Mouse (Mus musculus) CD4-positive, CD25-positive, alpha-beta regulatory T cell, adult 4 months (primary cell): ENCODE results near the gene Kcnh4. TPM values are rescaled to one million over a fixed set of nuclear protein-coding genes. Genes with fewer than 3 reads are reported as not detected.
"Not testable (repeated sequence)": the region's sequence is repeated elsewhere in the genome, so short reads cannot be mapped to it uniquely, and the experiment has no call there.

ENCODE experiments used
- ATAC-seq: one replicate; pipeline ENCODE4 v1.8.0; 2017
- polyA plus RNA-seq, 2 experiments: library from polyadenylated mRNA; unstranded; fragments of 100-300 nt; shearing (Covaris generic); gene quantifications; one replicate each; pipeline ENCODE4 v1.2.1; 2017

The Kcnh4 gene
- polyA plus RNA-seq: not detected

DNA sequence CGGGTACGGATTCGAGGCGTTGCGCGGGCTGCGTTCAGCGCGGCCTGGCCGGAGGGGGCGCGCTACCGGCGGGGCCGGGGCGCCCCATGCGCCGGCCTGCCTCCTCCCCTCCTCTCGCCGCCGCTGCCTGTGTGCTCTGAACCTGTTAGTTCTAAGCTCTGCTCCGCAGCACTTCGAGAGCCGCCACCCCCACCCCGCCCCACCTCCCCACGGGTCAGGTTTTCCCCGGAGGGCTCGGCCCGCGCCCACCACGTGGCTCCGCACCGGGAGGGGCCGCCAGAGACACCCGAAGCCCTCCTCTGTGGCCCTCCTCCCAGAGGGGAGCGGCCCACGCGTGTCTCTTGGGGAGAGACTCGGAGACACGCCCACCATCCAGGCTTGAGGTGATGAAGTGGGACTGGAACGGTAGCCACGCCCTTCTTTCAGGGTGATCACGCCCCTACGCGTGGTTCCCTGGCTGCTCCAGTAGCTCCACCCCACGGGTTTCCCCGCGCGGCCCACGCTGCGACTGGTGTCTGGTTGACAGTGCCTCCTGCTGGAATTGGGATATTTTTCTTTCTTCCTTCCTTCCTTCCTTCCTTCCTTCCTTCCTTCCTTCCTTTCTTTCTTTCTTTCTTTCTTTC lies at the start of gene Kcnh4:
Gene Kcnh4 (minus strand): TSS at position 332 of the 623 bp plus-strand sequence.
- ATAC-seq: peak; percentile 81

DNA sequence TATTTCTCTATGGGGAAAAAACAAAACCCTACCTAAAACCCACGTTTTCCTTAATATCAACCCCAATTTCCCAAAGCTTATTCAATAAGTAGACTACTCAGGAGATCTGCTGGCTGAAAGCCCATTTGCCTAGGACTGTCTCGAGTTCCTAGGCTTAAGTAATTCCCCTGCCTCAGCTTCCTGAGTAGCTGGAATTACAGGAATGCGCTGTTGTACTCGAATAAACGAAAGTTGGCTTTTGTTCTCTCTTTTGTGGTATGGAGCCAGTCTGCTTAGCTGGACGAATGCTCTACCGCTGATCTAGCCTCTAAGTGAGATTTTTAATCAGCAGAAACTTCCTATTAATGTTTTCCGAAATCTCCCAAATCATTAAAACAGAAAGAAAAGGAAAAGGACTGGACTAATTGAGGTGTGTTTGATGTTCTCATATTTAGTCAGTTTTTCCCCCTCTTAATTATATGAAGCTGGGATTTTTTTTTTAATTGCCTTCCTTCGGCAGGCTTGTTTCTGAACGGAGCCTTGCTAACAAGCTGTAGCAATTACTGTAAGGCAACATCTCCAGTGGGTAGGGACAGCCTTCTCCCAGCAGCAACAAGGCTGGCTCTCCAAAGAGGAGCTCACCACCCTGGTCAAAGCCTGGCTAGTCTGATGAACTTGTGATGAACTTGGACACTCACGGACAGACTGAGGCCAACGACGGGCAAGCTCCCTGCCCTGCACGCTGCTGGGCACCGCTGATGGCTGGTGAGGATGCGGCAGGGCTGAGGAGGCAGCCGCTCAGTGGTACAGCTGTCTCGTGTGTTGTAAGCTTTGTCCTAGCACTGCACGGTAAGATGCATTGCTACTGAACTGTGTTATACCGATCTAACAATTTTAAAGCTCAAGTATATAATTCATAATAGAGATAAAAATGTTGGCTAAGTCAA lies 46.9 kb upstream of the Kcnh4 start:
- no peak for ATAC-seq

DNA sequence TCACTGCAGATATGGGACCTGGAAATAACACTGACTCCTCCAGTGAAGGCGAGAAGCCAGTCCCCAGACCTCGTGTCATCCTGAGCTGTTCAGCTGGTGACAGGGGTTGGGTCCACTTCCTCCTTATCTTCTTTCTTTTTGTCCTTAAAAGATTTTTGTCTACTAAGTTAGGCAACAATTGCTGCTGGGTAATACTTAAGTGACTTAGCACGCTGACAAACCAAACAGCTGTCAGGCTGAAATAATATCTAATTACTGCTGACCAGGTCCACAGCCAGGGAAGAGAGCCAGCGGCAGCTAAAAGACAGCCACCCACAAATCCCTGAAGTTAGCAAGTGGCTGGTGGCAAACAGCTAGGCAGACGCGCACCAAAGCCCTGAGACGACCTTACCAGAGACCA lies 45.8 kb upstream of the Kcnh4 start:
- ATAC-seq: no peak

DNA sequence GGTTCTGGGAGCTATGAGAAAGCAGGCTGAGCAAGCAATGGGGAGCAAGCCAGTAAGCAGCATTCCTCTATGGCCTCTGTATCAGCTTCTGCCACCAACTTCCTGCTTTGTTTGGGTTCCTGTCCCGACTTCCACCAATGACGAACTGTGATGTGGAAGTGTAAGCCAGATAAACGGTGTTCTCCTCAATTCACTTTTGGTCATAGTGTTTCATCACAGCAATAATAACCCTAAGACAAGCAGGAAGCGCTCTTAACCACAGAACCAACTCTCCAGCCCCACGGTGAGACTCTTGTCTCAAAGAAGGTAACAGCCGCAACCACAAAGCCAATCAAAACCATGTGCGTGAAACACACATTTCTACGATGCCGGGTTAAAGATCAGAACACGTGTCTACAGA lies 44.7 kb upstream of the Kcnh4 start:
- peak; percentile 90 for ATAC-seq

DNA sequence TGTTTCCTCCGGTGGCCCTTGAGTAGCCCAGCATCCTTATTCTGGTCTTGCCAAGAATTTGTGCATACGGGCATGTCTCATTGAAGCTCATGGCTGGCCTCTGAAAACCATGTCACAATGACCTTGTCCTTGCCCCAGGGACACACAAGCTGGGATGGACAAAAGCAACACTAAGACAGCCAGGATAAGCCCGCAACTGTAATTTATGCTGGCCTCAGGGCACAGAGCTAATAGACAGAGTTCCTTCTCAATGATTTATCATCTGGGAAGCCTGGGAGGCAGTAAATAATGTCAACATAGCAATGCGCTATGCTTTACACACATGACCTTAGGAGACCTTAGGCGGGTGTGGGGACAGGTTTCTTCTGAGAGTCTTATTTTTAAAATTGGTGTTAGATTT lies 39.7 kb upstream of the Kcnh4 start:
- no peak for ATAC-seq

DNA sequence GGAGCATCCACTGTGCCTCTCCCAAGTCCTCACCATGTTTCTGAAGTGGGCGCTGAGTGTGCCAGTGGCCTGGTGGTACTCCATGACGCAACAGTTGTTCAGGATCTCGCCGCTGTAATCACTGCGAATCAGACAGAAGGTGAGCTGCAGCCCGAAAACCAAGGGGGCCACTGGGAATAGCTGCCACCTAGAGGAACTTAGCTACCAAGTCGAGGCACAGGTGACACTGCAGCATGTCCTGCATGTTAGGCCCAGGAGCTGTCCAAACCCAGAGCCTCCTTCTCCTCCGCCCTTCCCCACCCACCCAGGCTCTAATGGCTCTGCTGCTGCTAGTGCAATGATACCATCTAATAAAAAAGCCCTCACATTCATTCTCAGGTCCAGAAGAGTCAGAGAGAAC lies 36.8 kb upstream of the Kcnh4 start:
- ATAC-seq: no peak

DNA sequence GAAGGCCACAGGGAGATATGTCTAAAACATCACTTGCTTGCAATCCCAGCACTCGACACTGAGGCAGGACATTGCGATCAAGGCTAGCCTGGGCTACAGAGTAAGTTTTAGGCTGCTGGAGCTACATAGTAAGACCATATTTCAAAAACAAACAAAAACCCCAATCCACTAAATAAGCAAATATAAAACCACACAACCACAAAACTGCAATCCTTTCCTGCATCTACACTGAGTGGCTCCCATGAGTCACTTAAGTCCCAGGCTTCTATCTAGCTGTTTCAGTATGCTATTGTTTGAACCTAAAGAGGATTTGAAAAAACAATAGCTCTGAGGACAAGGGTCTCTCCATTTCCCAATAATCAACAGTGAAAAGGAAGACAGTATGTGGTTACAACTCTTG lies 35.6 kb upstream of the Kcnh4 start:
- no peak for ATAC-seq

DNA sequence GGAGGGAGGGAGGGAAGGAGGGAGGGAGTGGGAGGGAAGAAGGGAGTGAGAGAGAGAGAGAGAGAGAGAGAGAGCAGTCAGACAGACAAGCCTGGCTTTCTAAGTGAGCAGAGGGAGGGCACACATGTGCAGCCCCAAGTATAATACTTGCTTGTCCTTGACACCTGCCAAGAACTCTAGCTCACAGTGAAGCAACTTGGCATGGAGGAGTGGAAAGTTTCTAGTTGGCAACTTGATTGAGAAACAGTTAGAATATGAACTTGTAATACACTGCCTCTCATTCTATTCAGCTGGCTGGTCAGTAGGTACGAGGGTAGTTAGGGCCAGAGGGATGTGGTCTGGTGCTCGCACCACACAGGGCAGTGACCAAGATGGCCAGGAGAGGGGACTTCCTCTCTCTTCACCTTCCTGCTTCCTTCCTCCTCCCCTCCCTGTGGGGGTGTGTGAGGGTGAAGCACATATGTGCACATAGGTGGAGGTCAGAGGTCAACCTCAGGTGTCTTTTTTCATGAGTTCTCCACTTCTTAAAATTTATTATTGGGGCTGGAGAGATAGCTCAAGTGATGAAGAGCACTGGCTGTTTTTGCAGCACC lies 31.8 kb upstream of the Kcnh4 start:
- ATAC-seq: no peak

DNA sequence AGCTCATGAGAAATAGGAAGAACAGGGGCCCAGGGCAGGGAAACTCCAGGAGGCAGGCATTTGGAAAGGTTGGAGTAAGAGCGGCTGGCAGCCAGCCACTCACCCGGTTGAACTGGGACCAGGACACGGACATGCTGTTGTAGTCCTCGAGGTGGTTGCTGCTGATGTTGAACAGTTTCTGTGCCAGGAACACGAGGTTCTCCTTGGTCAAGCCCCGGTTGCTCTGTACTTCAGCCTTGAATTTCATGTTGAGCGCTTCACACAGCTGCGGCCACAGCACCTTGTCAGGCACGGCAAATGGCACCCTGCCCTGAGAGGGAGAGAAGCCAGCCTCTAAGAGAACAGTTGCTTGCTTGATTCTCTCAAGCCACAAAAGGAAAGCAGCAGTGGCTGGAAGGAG lies 30.9 kb upstream of the Kcnh4 start:
- ATAC-seq: not testable (repeated sequence)

DNA sequence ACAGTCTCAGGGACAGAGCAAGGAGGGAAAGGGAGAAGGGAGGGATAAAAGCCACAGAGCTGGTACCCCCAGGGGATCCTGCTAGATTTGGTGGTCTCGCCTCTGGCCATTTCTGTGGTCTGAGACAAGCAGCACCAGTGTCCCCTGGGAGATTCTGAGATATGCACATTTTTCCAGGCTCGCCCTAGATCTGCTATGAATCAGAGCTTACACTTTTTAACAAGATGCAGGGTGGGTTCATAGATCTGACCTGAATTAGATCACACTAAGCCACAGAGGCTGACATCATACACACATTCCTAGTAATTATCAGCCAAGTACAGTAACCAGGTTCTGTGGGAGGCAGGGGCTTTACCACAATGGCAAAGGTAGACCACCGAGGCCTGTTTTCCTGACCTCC lies 30.0 kb upstream of the Kcnh4 start:
- no peak for ATAC-seq

DNA sequence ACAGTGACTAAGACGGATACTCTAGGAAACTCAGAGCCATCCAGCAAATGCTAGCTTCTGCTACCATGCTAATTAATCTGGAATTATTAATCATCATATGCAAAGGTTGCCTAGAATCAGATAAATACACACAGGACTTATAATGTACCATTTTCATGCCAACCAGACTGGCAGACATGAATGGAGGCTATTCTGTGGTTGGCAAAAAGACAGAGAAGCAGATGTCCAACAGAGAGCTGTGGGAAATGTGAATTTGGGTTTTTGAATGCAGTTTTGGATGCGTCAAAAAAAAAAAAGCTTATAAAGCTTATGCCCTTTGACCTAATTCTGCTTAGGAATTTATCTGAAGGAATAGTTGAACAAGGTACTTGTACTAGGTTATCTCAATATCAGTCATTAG lies 26.0 kb upstream of the Kcnh4 start:
- no peak for ATAC-seq

DNA sequence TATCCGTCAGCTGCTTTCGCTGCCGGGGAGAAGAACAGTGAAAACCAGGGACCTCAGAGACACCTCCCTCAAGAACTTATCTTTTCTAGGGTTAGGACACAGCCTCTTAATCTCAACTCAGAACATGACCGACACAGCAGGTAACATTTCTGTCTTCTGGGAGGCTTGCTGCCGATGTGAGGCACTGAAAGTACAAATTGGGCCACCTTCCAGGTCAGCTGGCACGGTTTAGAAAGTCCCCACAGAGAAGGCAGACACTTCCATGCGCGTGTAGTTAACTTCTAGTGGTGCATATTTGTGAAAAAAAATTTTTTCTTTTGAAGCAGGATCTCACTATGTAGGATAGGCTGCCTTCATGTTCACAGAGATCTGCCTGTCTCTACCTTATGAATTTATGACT lies 24.5 kb upstream of the Kcnh4 start:
- no peak for ATAC-seq

DNA sequence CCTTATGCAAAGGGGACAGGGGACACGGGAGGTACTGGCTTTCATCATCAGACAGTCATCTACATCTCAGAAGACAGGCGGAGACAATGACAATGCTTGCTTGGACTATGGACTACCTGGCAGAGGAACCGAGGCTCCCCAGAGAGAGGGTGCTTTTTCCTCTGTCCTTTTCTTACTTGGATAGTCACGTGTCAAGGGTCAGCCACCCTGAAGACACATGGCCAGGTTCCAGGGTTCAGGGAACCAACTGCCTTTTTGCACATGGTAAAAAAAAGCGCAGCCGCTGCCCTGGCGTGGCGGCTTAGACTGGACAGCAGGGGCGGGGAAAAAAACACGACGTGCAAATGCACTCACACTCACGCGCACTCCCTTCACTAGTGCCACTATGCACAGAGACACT lies 22.8 kb upstream of the Kcnh4 start:
- ATAC-seq: no peak

DNA sequence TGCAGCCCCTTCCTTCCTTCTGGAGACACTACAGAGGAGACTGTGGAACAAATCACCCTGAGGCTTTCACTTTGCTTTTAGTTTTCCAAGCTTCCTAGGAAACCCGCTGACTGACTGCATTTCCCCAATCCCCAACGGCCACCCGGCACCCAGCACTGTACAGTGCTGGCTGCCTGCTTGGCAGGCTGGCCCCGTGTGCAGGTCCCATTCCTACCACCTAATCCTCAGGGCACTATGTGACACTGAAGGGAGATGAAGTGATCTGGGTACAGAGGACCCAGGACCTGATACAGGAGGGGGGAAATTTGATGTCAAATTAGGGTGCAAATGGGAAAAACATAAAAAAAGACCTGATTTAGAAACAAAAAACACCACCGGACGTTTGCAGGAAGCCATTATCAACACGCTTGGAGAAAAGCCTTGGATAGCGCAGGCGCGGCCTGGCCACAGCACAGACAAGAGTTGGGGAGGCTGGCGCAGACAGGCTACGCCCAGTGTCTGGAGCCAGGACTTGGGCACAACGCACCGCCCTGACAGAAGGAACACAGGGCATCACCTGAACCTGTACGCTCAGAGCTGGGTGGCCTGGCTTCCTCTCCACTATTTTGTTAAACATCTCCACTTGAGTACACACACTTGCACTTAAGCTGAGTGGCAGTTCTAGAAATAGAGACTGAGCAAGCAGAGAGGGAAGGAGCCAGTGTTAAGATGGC lies 22.2 kb upstream of the Kcnh4 start:
- ATAC-seq: no peak

DNA sequence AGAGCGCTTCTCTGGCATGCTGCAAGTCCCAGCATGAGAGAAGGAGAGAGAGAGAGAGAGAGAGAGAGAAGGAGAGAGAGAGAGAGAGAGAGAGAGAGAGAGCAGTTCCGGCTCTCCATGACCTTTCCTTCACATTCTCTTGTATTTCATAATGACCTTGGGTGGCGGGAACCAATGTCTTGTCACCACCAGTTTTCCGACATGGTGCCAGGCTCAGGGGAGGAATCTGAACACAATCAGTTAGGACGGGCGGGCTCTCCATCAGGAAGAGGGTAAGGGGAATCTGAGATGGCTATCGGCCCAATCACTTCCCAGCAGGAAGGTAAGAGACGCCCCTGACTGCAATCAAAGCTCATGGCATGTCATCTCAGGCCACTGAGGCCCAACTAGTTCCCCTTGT lies 20.5 kb upstream of the Kcnh4 start:
- no peak for ATAC-seq

DNA sequence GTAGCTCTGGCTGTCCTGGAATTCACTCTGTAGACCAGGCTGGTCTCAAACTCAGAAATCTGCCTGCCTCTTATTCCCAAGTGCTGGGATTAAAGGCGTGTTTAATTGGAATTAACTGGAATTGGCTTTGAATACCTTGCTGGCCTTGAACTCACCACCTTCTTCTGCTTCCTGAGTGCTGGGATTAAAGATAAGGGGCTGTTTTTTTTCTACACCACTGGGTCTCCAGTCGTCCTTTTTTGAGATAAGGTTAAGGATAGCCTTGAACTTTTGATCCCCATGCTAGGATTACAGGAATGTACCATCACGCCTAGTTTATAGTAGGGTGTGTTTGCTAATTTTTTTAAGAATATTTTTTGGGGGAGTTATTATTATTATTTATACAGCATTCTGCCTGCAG lies 18.3 kb upstream of the Kcnh4 start:
- no peak for ATAC-seq

DNA sequence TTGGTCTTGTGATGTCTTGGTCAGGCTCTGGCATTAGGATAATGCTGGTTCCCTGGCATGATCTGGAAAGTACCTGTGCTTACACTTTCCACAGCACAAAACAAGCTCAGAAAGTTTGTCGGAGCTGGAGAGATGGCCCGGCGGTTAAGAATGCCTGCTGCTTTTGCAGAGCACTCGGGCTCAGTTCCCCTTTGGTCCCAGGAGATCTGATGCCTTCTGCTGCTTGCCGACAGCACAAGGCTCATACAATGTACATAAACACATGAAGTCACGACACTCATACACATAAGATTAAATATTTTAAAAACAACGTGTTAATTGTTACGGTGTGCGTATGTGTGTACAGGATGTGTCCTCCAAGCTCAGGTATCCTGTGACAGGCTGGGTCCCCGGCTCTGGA lies 16.2 kb upstream of the Kcnh4 start:
- ATAC-seq: no peak

DNA sequence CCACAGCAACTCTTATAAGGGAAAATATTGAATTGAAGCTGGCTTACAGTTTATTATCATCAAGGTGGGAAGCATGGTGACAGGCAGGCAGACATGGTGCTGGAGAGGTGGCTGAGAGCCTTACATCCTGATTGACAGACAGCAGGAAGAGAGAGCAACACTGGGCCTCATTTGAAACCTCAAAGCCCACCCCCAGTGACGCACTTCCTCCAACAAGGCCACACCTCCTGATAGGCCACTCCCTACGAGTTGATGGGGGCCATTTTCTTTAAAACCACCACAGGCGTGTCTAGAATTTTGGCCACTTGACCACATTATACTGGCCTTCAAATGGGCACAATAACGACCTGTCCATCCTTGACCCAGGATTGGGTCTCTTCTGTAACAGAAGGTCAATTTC lies 14.5 kb upstream of the Kcnh4 start:
- no peak for ATAC-seq

DNA sequence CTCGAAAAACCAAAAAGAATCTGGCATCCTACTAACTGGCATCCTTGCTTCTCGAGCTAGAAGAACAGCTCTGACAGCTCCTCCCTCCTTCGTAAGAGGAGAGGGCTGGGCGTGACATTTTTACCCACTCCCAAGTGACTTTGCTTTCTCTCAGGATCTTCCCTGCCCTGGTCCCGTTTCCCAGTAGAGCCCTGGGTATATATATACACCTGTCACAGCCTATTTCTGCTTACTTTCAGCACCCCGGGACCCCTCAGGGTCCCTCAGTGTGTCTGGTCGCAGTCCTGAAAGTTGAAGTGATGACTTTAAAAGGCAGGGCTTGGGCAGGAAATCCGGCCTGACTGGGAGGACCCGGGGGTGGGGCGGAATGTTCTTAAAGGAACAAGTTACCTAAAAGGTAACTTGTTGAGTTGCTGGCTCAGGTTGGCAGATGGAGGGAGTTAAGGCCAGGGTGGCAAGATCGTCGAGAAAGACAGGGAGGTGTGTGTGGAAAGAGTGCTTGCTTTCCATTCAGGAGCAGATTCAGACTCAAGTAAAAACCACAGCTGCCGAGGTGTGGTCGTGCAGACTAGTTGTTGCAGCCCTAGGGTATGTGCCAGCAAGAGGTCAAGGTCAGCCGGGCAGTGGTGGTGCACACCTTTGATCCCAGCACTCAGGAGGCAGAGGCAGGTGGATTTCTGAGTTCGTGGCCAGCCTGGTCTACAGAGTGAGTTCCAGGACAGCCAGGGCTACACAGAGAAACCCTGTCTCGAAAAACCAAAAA lies 11.1 kb upstream of the Kcnh4 start, which contains the start of gene Ghdc:
Gene Ghdc (minus strand): TSS at position 312 of the 763 bp plus-strand sequence.
- ATAC-seq: peak; percentile 98

DNA sequence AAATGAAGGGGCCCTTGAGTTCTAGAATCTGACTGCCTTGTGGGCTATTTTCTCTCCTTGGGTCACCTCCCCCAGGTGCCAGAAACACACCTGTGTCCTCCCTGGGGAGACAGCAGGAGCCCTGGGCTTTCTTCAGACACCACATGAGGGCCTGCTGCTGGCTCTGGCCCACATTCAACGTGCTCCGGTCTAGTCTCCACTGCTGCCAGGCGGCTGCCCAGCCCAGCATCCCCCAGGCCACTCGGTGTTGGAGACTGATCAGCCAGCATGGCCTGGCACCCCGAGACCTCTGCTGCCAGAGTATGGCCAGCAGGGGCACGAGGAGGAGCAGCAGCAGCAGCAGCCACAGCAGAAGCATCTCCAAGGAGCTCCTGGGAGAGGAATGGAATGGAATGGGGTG lies 10.2 kb upstream of the Kcnh4 start:
- no peak for ATAC-seq

DNA sequence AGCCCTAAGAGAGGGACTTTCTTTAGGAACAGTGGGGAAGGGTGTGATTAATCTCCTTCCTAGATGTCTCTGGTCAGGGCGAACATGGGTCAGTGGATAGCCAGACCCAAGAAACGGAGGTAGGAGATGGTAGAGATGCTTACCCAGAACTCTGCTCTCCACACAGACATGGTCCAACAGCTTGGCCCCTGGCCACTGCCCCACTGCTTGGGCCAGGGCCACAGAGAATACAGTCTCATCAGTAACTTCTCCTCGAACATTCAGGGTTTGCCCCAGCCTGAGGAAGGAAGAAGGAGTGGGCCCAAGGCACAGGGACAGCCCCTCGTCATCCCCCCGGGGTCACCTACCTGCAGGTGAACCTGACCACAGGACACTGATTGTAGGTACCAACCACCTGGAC lies 8.1 kb upstream of the Kcnh4 start:
- no peak for ATAC-seq

DNA sequence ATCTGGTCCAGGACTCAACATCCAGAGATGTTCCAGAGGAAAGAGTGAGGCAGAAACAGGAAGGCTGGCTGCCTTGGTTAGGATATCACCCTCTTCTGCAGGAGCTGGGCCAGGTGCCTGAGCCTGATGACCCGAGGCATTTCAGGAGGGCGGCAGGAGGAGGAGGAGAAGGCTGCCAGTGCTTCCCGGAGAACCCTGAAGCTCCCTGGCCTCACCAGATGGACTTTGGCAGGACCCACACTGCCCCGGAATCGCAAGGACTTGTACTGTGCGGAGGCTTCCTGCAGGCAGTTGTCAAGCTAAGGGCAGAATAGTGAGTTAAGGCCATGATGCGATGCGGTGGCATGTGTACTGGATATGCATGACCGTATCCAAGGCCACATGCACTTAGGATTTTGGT lies 7.0 kb upstream of the Kcnh4 start:
- no peak for ATAC-seq
